In genomic region chr12:58964583-58964982, GRCm38 (mm10) we compare ENCODE assay signal across 8 mouse cellular contexts. TPM values are rescaled to one million over a fixed set of nuclear protein-coding genes. Genes with fewer than 3 reads are reported as not detected.
DNase-seq lines count a peak whose midpoint lies in the region; ATAC-seq and TF ChIP-seq lines count a peak whose summit lies in the region.

No protein-coding gene starts in this region.

- H3K9ac ChIP-seq in heart, postnatal 0 days (replicated peaks; ENCODE audit: low read depth, low read length): no peak overlapping the region
- H3K9ac ChIP-seq in heart, embryonic 12.5 days: no peak overlapping the region
- no peak overlapping the region for H3K9ac ChIP-seq in forebrain, embryonic 12.5 days

- no peaks in the 10 kb centered on the region for H3K9me3 ChIP-seq in heart, postnatal 0 days (replicated peaks; ENCODE audit: control insufficient read depth, low read length)
- no peaks in the 10 kb centered on the region for H3K9me3 ChIP-seq in heart, embryonic 12.5 days (replicated peaks)
- H3K9me3 ChIP-seq in forebrain, embryonic 12.5 days: no peaks in the 10 kb centered on the region

- TF ChIP-seq POLR2A in spleen, adult 2 months (IDR thresholded peaks at IDR 0.05; ENCODE audit: low read depth, low read length): no peak

- no peak for ATAC-seq in heart, postnatal 0 days (ENCODE audit: insufficient read depth, low read depth)
- no peak for ATAC-seq in heart, embryonic 12.5 days (ENCODE audit: insufficient number of reproducible peaks, low FRiP score)
- ATAC-seq in forebrain, embryonic 12.5 days (ENCODE audit: low FRiP score): peak; percentile 23; the same call in 1 of the 2 replicates

- no peaks in the 10 kb centered on the region for H3K27me3 ChIP-seq in heart, postnatal 0 days (ENCODE audit: control insufficient read depth, insufficient read depth, low read length)
- H3K27me3 ChIP-seq in heart, embryonic 12.5 days (replicated peaks): no peaks in the 10 kb centered on the region
- H3K27me3 ChIP-seq in spleen, adult 2 months (ENCODE audit: control insufficient read depth, insufficient read depth, low read length): no peaks in the 10 kb centered on the region
- no peaks in the 10 kb centered on the region for H3K27me3 ChIP-seq in forebrain, embryonic 12.5 days
- H3K27me3 ChIP-seq in splenic B cell, adult 2 months (ENCODE audit: control insufficient read depth, insufficient read depth, low read length, poor library complexity, severe bottlenecking): no peaks in the 10 kb centered on the region

- H3K27ac ChIP-seq in heart, postnatal 0 days (ENCODE audit: low read depth): no peak overlapping the region
- no peak overlapping the region for H3K27ac ChIP-seq in heart, embryonic 12.5 days (ENCODE audit: poor library complexity, severe bottlenecking)
- no peak overlapping the region for H3K27ac ChIP-seq in spleen, adult 2 months (ENCODE audit: insufficient read depth, low read length)
- H3K27ac ChIP-seq in forebrain, embryonic 12.5 days: no peak overlapping the region

- no peak overlapping the region for H3K4me2 ChIP-seq in heart, postnatal 0 days (ENCODE audit: low read depth, low read length)
- H3K4me2 ChIP-seq in heart, embryonic 12.5 days: no peak overlapping the region
- no peak overlapping the region for H3K4me2 ChIP-seq in forebrain, embryonic 12.5 days

- no peaks in the 10 kb centered on the region for H3K4me1 ChIP-seq in heart, postnatal 0 days (ENCODE audit: control insufficient read depth, insufficient read depth)
- H3K4me1 ChIP-seq in heart, embryonic 12.5 days (replicated peaks): peaks cover 15% of the 10 kb centered on the region
- H3K4me1 ChIP-seq in spleen, adult 2 months (ENCODE audit: control insufficient read depth, insufficient read depth, insufficient read length): no peaks in the 10 kb centered on the region
- no peaks in the 10 kb centered on the region for H3K4me1 ChIP-seq in forebrain, embryonic 12.5 days

- TF ChIP-seq EP300 in heart, postnatal 0 days (IDR thresholded peaks at IDR 0.05; ENCODE audit: low read depth): no peak

- 73% methylated on average over 4 of the region's 4 CpGs for WGBS in heart, postnatal 0 days
- 70% methylated on average over 4 of the region's 4 CpGs for WGBS in heart, embryonic 12.5 days
- WGBS in spleen, adult 2 months: 83% methylated on average over 4 of the region's 4 CpGs
- 74% methylated on average over 4 of the region's 4 CpGs for WGBS in forebrain, embryonic 12.5 days

- peaks cover 58% of the 10 kb centered on the region for H3K36me3 ChIP-seq in heart, postnatal 0 days (replicated peaks; ENCODE audit: control insufficient read depth, insufficient read depth, low read length)
- peaks cover 56% of the 10 kb centered on the region for H3K36me3 ChIP-seq in heart, embryonic 12.5 days
- H3K36me3 ChIP-seq in spleen, adult 2 months (ENCODE audit: control insufficient read depth, insufficient read depth, low read length): peaks cover 10% of the 10 kb centered on the region
- H3K36me3 ChIP-seq in forebrain, embryonic 12.5 days (replicated peaks): peaks cover 42% of the 10 kb centered on the region
- H3K36me3 ChIP-seq in splenic B cell, adult 2 months (ENCODE audit: control insufficient read depth, insufficient read depth, low read length, poor library complexity, severe bottlenecking): peaks cover 3% of the 10 kb centered on the region; the same call in 1 of the 2 replicates

- peak; percentile 65 for TF ChIP-seq CTCF in heart, postnatal 0 days (IDR thresholded peaks at IDR 0.05; ENCODE audit: low read depth)
- peak; percentile 30; the same call in 1 of the 2 replicates for TF ChIP-seq CTCF in spleen, adult 2 months (IDR thresholded peaks at IDR 0.05; ENCODE audit: extremely low read depth, insufficient read depth, insufficient read length, insufficient replicate concordance)

- H3K4me3 ChIP-seq in heart, postnatal 0 days (ENCODE audit: low read depth, low read length): no peak overlapping the region
- H3K4me3 ChIP-seq in heart, embryonic 12.5 days: no peak overlapping the region
- no peak overlapping the region for H3K4me3 ChIP-seq in spleen, adult 2 months (ENCODE audit: extremely low read depth, insufficient read depth, insufficient read length)
- no peak overlapping the region for H3K4me3 ChIP-seq in forebrain, embryonic 12.5 days (replicated peaks)

- DNase-seq in heart, postnatal 0 days (ENCODE audit: low spot score): no peak
- no peak for DNase-seq in spleen, adult 2 months (ENCODE audit: low read depth in 1 of 2, low spot score in 2 of 2)
- DNase-seq in spleen, postnatal 14 days (ENCODE audit: low spot score in 2 of 2): no peak
- peak; percentile 8 for DNase-seq in left cerebral cortex, postnatal 4 days
- peak; percentile 32 for DNase-seq in splenic B cell, adult 2 months (ENCODE audit: low read depth, low spot score)
- DNase-seq in yolk sac, embryonic 10.5 days (ENCODE audit: low spot score): no peak

- intact Hi-C loops in left cerebral cortex, postnatal 4 days (cut with DNase I): loop anchor here (10.0 kb wide), 1 partner anchor 1680 kb away; no protein-coding TSS in a partner anchor

RNA-seq across cellular contexts. Expression of gene Sec23a, which starts 47.2 kb away (rescaled TPM):
- total RNA-seq in heart, postnatal 0 days (2014; rRNA removed; ENCODE audit: low replicate concordance): 58.9 and 77.7 TPM in 2 replicates
- polyA plus RNA-seq in heart, postnatal 0 days (2015; fragmentation: Nextera tagmentation; extraction: Ambion mirVana): 41.5 and 42.8 TPM in 2 replicates
- polyA plus RNA-seq in heart, embryonic 12.5 days (2016; fragmentation: Nextera tagmentation; extraction: Ambion mirVana): 93.0 and 97.1 TPM in 2 replicates
- 3.9 and 4.5 TPM in 2 replicates for polyA plus RNA-seq in spleen, adult 2 months (2012; rRNA removed)
- 90.2 and 96.0 TPM in 2 replicates for polyA plus RNA-seq in forebrain, embryonic 12.5 days (2016; fragmentation: Nextera tagmentation; extraction: Ambion mirVana)
- total RNA-seq in left cerebral cortex, postnatal 4 days (2021): 100 to 1,000 TPM; 148 to 151 TPM

RNA-seq across cellular contexts. Expression of gene Gemin2, which starts 48.6 kb away (rescaled TPM):
- total RNA-seq in heart, postnatal 0 days (2014; rRNA removed; ENCODE audit: low replicate concordance): 3.7 and 4.7 TPM in 2 replicates
- polyA plus RNA-seq in heart, postnatal 0 days (2015; fragmentation: Nextera tagmentation; extraction: Ambion mirVana): 16.0 and 16.3 TPM in 2 replicates
- 25.4 and 25.9 TPM in 2 replicates for polyA plus RNA-seq in heart, embryonic 12.5 days (2016; fragmentation: Nextera tagmentation; extraction: Ambion mirVana)
- 2.5 and 3.0 TPM in 2 replicates for polyA plus RNA-seq in spleen, adult 2 months (2012; rRNA removed)
- polyA plus RNA-seq in forebrain, embryonic 12.5 days (2016; fragmentation: Nextera tagmentation; extraction: Ambion mirVana): 26.3 and 26.5 TPM in 2 replicates
- 1 to 10 TPM; 6.5 to 7.0 TPM for total RNA-seq in left cerebral cortex, postnatal 4 days (2021)

Comparison
In these comparisons a context has a peak if more than half of its experiments do, and no peak if none do; other contexts are left out.
1. DNase-seq: peak in left cerebral cortex, postnatal 4 days (single experiment) and splenic B cell, adult 2 months (single experiment); none in heart, postnatal 0 days (single experiment), spleen, adult 2 months (0 of 2), spleen, postnatal 14 days (0 of 2) and yolk sac, embryonic 10.5 days (single experiment).